Mouse (Mus musculus) 416B (cell line): Measurements from ENCODE around the gene Cadm3.

ENCODE experiments used
- DNase-seq: peaks from one replicate; pipeline ENCODE4 v3.0.0; 2011; ENCODE audit warnings: low read depth

Cadm3 gene

GRCm38 (mm10) chr1:173367356-173368046 lies at the start of gene Cadm3:
Gene Cadm3 (minus strand): TSS chr1:173367695.
- no peak for DNase-seq

- no peak for DNase-seq
These were observed 47.1 kb upstream of the Cadm3 start for GRCm38 (mm10) chr1:173414631-173415030.

DNA sequence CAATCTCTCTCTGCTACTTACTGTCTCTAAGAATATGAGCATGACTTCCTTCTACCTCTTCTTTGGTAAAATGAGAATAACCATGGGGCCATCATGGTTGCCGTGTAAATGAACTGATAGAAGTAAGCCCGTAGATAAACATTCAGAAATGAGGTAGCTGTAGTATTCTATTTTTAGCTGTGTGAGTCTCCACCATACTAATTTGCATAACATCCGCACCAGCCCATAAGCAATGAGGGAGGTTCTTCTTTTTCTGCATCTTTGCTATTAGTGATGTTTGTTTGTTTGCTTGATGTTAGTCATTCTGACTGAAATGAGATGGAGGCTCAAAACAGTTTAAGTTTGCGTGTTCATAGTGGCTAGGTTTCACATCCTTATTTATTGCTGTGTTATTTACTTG lies 44.4 kb upstream of the Cadm3 start:
- DNase-seq, result no peak

DNA sequence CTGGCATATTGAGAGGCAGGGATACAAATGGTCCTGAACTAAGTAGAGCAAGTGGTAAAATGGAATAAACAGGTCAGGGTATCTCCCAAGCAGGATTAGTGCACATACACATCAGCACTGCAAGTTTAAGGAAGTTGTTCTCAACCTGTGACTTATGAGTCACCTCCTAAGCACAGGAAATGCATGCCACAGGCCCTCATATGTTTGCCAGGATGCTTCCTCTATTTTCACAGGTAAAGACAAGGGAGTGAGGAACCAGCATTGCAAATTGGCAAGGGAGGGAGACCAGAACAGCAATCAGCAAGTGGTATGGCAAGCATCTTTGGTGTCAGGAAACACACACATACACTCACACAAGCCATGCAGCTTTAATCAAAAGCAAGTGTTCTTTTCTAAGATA lies 41.6 kb upstream of the Cadm3 start:
- DNase-seq, result peak; percentile 71

DNA sequence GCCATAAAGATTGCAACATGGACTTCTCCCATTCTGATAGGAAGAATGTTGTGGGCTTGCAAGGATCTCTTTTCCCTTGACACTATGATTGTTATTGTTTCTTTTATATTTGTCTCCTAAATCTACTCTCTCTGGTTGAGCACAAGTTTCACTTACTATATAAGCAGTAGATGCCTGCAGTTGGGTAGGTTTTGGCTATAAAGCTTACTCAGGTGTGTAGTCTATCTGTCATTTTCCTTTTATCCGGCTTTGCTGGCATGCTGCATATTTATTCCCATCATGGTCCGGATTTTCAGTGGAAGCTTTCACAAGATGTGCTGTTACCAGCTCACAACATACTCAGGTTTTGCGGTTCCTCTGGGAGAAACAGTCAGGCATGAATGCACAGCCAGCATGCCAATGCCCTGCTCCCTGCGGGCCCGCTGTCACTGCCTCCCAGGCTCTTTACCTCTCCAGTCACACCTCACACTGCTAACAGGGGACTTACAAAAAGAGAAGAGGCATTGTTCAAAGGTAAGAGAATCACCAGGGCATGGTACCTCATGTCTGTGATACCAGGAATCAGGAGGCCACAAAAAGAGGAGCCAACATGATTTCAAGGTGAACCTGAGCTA lies 37.3 kb upstream of the Cadm3 start:
- no peak for DNase-seq

DNA sequence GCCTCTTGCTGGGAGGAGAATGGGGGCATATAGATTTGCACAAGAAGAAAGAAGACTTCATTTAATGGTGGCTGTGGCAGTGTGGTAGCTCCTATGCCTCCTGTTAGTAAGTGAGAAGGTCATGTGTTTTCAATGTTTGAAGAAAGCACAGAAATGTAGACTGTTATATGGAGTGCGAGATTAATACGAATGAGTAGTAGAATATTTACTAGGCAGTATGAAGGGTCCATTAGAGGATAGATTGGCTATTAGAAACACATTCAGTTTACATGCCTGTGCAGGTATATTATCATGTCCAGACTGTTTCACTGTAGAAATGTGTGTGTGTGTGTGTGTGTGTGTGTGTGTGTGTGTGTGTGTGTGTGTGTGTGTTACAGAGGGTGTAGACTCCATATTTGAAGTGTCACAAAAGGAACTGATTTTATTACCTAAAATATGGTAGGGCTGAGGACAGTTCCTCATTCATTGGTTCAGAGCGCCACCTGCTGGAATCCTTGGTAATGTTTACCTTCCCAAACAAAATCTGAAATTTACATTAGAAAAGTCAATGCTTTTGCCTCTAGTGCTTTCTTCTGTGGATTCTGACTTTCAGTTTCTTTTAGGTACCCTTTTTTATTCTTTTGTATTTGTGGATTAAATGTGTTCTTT lies 31.0 kb upstream of the Cadm3 start:
- DNase-seq, result peak; percentile 65

DNA sequence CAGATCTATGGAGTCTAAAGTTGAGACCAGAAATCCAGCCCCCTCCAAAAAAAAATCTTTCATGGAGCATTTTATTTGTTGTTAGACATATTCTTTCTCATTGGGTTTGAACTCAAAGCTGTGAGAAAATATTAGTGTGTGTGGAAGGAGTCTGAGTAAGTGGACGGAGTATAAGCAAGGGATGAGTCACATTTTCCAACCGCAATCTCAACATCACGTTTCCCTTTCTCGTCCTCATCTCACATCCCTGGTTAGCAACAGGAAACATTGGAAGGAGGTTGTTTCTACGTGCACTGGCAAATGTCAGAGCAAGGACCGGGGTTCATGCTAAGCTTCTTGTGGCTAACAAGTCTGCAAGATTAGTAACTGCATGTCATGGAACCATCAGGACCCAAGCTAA lies 24.3 kb upstream of the Cadm3 start:
- peak; percentile 97 for DNase-seq

DNA sequence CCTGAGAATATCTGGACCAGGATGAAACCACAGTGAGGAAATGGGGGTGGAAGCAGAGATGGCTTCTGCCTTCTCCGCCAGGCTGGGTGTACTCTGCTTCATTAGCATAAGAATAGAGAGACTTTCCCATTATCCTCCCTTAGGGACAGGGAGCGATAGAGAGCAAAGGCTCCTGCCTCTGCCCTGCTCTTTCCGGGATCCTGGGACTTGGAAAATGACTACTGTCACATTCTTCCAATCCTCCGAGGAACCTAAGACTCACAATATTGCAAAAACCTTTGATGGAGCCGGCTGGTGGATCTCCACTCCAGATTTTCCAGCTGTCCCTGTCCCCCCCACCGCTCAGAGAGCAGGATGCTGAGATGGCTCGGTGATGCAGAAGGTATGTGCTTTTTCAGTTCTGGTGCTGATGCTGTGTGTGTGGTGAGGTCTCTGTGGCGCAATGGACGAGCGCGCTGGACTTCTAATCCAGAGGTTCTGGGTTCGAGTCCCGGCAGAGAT lies 22.5 kb upstream of the Cadm3 start:
- no peak for DNase-seq

GRCm38 (mm10) chr1:173389431-173389830 lies 21.9 kb upstream of the Cadm3 start:
- no peak for DNase-seq

GRCm38 (mm10) chr1:173381436-173381835 lies 13.9 kb upstream of the Cadm3 start:
- no peak for DNase-seq

GRCm38 (mm10) chr1:173377380-173378112 lies 10.1 kb upstream of the Cadm3 start:
- DNase-seq, result peak; percentile 47

DNA sequence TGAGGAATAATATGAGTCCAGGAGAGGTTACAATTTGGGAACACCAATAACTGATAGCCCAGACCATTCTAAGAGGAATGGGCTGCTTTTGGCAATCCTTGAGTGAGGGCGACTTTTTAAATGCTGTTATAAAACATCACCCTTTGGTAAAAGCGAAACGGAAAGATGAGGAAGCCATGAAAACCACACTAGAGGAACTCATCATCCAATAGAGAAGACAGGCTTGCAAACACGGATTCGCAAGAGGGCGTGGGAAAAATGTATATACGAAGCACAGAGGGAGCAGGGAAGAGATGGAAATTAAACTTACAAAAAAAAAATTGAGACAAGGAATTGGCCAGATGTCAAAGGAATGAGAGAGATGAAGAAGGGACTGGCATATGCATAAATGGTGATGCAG lies 6.5 kb upstream of the Cadm3 start:
- DNase-seq, result no peak

- DNase-seq, result no peak
These were observed 4.1 kb upstream of the Cadm3 start for GRCm38 (mm10) chr1:173371586-173371985.

GRCm38 (mm10) chr1:173370456-173370855 lies 3.0 kb upstream of the Cadm3 start:
- no peak for DNase-seq

DNA sequence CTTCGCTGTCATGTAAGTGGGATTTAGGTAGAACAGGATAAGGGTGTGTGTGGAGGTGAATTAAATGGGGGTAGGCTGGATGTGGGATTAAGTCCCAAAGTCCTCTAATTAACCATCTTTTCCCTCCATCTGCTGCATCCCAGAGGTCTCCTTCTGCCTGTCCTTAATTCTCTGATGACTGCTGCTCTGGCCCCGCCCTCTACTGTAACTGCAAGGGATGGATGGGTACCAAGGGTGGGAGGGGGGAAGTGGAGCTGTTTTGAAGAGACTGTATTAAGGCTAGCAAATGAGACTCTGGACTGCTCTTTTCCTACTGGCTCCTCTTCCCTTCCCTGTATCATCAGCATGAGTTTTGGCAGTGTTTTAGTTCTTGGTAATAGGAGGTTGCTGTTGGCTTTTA lies 2.1 kb upstream of the Cadm3 start:
- DNase-seq, result no peak

DNA sequence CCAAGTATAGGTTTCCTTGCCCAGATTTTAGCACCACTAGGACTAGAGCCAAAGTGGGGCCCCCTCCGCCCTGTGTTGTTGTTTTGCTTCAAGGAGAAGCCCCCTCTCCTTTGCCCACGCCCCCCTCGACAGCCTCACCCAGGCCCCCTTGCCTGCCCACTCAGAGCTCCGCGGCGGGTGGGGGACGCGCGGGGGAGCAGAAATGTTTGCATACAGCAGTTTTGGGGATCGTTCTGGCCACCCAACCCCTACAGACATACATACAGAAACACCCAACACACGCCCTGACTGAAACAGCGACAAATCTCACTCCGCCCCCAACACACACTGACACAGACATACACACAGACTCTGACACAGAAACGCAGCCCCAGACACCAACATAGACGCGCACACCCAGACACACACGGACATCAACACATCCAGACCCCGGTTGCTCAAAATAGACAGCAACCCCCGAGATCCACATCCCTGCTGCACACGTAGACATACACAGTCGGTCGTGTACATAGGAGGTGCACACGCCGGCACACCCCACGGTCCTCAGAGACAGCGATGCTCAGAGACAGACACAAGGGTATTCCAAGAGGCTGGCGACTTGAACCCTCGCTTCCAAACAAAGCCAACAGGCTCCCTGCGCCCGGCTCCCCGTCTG lies 667 bp downstream of the Cadm3 start:
- no peak for DNase-seq

- DNase-seq, result no peak
These were observed 1.5 kb downstream of the Cadm3 start for GRCm38 (mm10) chr1:173365970-173366409.

DNA sequence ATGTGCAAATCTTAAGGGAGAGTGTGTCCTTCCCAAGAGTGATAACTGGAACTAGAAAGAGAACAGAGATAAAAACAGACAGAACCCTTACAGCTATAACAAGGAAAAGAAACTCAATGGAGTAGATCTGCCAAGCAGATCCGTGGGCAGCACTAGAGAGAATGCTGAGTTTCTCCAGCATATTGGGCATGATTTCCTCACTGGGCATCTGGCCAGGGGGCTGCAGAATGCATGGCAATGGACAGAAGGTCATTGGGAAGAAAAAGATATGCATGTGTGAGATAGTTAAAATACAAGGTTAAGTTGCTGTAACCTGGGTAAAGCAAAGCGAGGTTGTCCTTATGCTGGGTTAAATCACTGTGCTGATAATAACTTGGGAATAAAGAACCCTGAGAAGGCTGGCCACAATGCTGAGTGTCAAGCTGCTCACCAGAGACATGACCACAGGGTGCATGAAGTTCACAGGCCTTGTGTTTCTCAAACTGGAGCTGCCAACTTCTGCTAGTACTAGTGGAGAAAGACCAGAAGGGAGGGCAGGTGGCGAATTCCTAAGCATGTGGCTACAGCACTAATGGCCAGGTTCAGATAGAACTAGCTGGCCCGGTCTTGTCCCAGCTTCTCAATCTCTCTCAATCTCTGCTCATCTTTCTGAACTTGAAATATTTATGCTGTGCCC lies 3.2 kb downstream of the Cadm3 start:
- no peak for DNase-seq

- DNase-seq, result no peak
These were observed 4.1 kb downstream of the Cadm3 start for GRCm38 (mm10) chr1:173363436-173363835.

DNA sequence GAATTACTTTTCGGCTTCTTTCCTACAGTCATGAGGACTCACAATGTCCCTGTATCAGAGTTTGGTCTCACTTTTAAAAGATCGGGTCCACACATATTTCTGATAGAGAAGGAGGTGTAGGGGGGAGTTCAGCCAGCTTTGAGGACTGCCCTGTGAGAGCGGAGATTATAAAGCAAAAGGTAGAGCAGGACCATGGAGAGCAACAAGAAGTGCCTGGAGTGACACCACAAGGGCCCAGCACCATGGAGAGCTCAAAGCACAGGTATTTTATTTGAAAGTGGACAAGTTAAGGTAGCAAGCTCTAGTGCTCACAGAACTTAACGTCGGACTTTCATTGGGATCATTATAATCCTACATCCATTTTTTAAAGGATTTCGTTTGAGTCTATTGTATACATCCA lies 5.8 kb downstream of the Cadm3 start:
- DNase-seq, result peak; percentile 51

DNA sequence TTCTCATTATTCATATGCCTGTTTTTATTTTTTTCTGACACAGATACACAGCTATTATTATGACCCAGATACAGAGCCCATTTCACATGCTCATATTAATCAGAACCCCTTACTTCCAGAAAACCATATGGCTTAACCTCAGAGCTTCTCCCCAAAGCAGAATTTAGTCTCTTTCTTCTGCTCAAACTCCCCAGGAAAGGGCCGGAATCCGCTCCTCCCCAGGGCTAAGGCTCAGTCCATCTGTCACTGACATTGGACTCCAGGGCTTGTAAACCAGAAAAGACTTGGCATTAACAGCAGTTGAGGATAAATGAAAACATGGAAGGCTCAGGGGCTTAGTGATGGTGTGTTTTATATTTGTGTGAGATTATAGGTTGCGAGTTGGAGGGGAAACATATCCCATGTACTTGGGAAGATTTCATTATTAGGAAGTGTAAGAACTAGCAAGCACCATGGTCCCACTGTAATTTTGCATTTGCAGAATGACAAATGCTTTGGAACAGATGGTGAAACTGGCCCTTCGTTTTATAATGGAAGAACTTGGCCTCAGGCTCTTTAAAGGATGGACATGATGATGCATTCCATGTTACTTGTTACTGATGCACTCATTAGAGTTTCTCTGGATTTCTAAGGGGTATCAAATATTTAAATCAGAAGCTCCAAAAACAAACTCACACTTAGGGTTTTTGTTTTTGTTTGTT lies 7.8 kb downstream of the Cadm3 start:
- DNase-seq, result no peak
